8 mouse cellular contexts compared by ENCODE assay signal in genomic region chr11:42418996-42419782, GRCm38 (mm10). TPM values are rescaled to one million over a fixed set of nuclear protein-coding genes. Genes with fewer than 3 reads are reported as not detected.
DNase-seq lines count a peak whose midpoint lies in the region; ATAC-seq and TF ChIP-seq lines count a peak whose summit lies in the region.

Gene Gabrb2 (plus strand): TSS chr11:42419757.

- H3K4me2 ChIP-seq in forebrain, embryonic 15.5 days (replicated peaks): peak within 1 kb of the TSS; percentile 86
- H3K4me2 ChIP-seq in limb, embryonic 14.5 days (replicated peaks; ENCODE audit: low read depth, low read length, severe bottlenecking): peak within 1 kb of the TSS; percentile 95
- H3K4me2 ChIP-seq in stomach, embryonic 16.5 days (ENCODE audit: low read depth, low read length): peak within 1 kb of the TSS; percentile 88

- no peak for TF ChIP-seq POLR2A in kidney, adult 2 months (IDR thresholded peaks at IDR 0.05; ENCODE audit: low read depth, low read length)
- no peak for TF ChIP-seq POLR2A in limb, embryonic 14.5 days (IDR thresholded peaks at IDR 0.05; ENCODE audit: borderline replicate concordance, extremely low read depth, insufficient read depth, insufficient read length)

- 0 out of 2 replicates have a peak within 1 kb of the TSS, but pooled peaks have one; percentile 1 for H3K4me3 ChIP-seq in kidney, adult 2 months (ENCODE audit: insufficient read depth, low read depth, low read length)
- peak within 1 kb of the TSS; percentile 83 for H3K4me3 ChIP-seq in forebrain, embryonic 15.5 days
- peak within 1 kb of the TSS; percentile 41 for H3K4me3 ChIP-seq in limb, embryonic 14.5 days (replicated peaks; ENCODE audit: low read length)
- peak within 1 kb of the TSS; percentile 57 for H3K4me3 ChIP-seq in stomach, embryonic 16.5 days (replicated peaks; ENCODE audit: low read length)

- no peaks in the 10 kb centered on the region for H3K9me3 ChIP-seq in forebrain, embryonic 15.5 days
- no peaks in the 10 kb centered on the region for H3K9me3 ChIP-seq in limb, embryonic 14.5 days (ENCODE audit: control insufficient read depth, low read length)
- H3K9me3 ChIP-seq in stomach, embryonic 16.5 days (replicated peaks; ENCODE audit: control insufficient read depth, low read length): no peaks in the 10 kb centered on the region

- no peaks in the 10 kb centered on the region for H3K4me1 ChIP-seq in kidney, adult 2 months (ENCODE audit: control insufficient read depth, insufficient read depth, low read length)
- peaks cover 10% of the 10 kb centered on the region; the same call in 1 of the 2 replicates for H3K4me1 ChIP-seq in forebrain, embryonic 15.5 days
- H3K4me1 ChIP-seq in limb, embryonic 14.5 days (ENCODE audit: control insufficient read depth, insufficient read depth, low read length): no peaks in the 10 kb centered on the region; the same call in 1 of the 2 replicates
- 0 out of 2 replicates have a peak, but pooled peaks cover 2% of the 10 kb centered on the region for H3K4me1 ChIP-seq in stomach, embryonic 16.5 days (ENCODE audit: control insufficient read depth, insufficient read depth, low read length)

- no peak for DNase-seq in kidney, adult 2 months
- DNase-seq in kidney, postnatal 36 days: no peak
- DNase-seq in cerebellum, adult 11 months: peak; percentile 37
- no peak for DNase-seq in limb, embryonic 14.5 days (ENCODE audit: low spot score)
- DNase-seq in c-Kit-positive CD71-positive TER-119-positive erythroid progenitor cells, embryonic 14.5 days (ENCODE audit: low spot score): no peak
- no peak for DNase-seq in spleen, adult 18-20 months

- TF ChIP-seq CTCF in kidney, adult 2 months (conservative IDR thresholded peaks at IDR 0.05; ENCODE audit: insufficient read depth, insufficient read length, low read depth, low read length): no peak

- H3K27ac ChIP-seq in kidney, adult 2 months (ENCODE audit: insufficient read depth, low read depth, low read length): no peak within 1 kb of the TSS
- H3K27ac ChIP-seq in forebrain, embryonic 15.5 days (replicated peaks): peak within 1 kb of the TSS; percentile 90
- H3K27ac ChIP-seq in limb, embryonic 14.5 days (replicated peaks; ENCODE audit: low read depth, low read length): no peak within 1 kb of the TSS
- H3K27ac ChIP-seq in stomach, embryonic 16.5 days (ENCODE audit: low read length): no peak within 1 kb of the TSS

- H3K9ac ChIP-seq in forebrain, embryonic 15.5 days (replicated peaks): peak within 1 kb of the TSS; percentile 84
- H3K9ac ChIP-seq in limb, embryonic 14.5 days (ENCODE audit: low read depth, low read length, severe bottlenecking): peak within 1 kb of the TSS; percentile 43
- H3K9ac ChIP-seq in stomach, embryonic 16.5 days (ENCODE audit: low read length): peak within 1 kb of the TSS; percentile 68

- 26% methylated on average over 20 of the region's 20 CpGs for WGBS in kidney, adult 2 months
- 28% methylated on average over 20 of the region's 20 CpGs for WGBS in forebrain, embryonic 15.5 days
- WGBS in limb, embryonic 14.5 days: 37% methylated on average over 18 of the region's 20 CpGs
- WGBS in stomach, embryonic 16.5 days: 31% methylated on average over 19 of the region's 20 CpGs

- 0 out of 2 replicates have a peak, but pooled peaks cover 2% of the 10 kb centered on the region for H3K27me3 ChIP-seq in kidney, adult 2 months (replicated peaks; ENCODE audit: control insufficient read depth, insufficient read depth, low read length)
- no peaks in the 10 kb centered on the region for H3K27me3 ChIP-seq in forebrain, embryonic 15.5 days
- peaks cover 5% of the 10 kb centered on the region; the same call in 1 of the 2 replicates for H3K27me3 ChIP-seq in limb, embryonic 14.5 days (ENCODE audit: control insufficient read depth, insufficient read depth, low read length)
- no peaks in the 10 kb centered on the region for H3K27me3 ChIP-seq in stomach, embryonic 16.5 days (ENCODE audit: control insufficient read depth, insufficient read depth, low read length)

- no peaks in the 10 kb centered on the region for H3K36me3 ChIP-seq in kidney, adult 2 months (ENCODE audit: control insufficient read depth, insufficient read depth, low read length)
- no peaks in the 10 kb centered on the region for H3K36me3 ChIP-seq in forebrain, embryonic 15.5 days
- H3K36me3 ChIP-seq in limb, embryonic 14.5 days (ENCODE audit: control insufficient read depth, insufficient read depth, low read length): no peaks in the 10 kb centered on the region
- no peaks in the 10 kb centered on the region for H3K36me3 ChIP-seq in stomach, embryonic 16.5 days (ENCODE audit: control insufficient read depth, insufficient read depth, low read length)

- peak; percentile 23; the same call in 1 of the 2 replicates for ATAC-seq in forebrain, embryonic 15.5 days (replicated peaks)
- ATAC-seq in limb, embryonic 14.5 days (ENCODE audit: low FRiP score, low read depth): no peak
- ATAC-seq in stomach, embryonic 16.5 days (ENCODE audit: insufficient read depth, low FRiP score): no peak

RNA-seq across cellular contexts. Expression of gene Gabrb2, which starts in this region (rescaled TPM):
- not detected in 2 replicates for polyA plus RNA-seq in kidney, adult 2 months (2012; rRNA removed)
- 18.9 and 21.8 TPM in 2 replicates for polyA plus RNA-seq in forebrain, embryonic 15.5 days (2015; fragmentation: Nextera tagmentation; extraction: Ambion mirVana)
- polyA plus RNA-seq in limb, embryonic 14.5 days (2012; rRNA removed): 0.61 and 0.65 TPM in 2 replicates
- 1.5 and 1.8 TPM in 2 replicates for polyA plus RNA-seq in limb, embryonic 14.5 days (2014; fragmentation: Nextera tagmentation; extraction: Ambion mirVana)
- 4.2 and 4.4 TPM in 2 replicates for polyA plus RNA-seq in stomach, embryonic 16.5 days (2015; fragmentation: Nextera tagmentation; extraction: Ambion mirVana)

Comparison
In these comparisons a context has a peak if more than half of its experiments do, and no peak if none do; other contexts are left out.
1. H3K4me3 ChIP-seq: peak in every context shown above with its lines; median percentile 83 in forebrain, embryonic 15.5 days; 57 in stomach, embryonic 16.5 days; 41 in limb, embryonic 14.5 days; 1 in kidney, adult 2 months.